Mouse (Mus musculus): ENCODE measurements around the gene Igfbp1.

Igfbp1 gene

DNA sequence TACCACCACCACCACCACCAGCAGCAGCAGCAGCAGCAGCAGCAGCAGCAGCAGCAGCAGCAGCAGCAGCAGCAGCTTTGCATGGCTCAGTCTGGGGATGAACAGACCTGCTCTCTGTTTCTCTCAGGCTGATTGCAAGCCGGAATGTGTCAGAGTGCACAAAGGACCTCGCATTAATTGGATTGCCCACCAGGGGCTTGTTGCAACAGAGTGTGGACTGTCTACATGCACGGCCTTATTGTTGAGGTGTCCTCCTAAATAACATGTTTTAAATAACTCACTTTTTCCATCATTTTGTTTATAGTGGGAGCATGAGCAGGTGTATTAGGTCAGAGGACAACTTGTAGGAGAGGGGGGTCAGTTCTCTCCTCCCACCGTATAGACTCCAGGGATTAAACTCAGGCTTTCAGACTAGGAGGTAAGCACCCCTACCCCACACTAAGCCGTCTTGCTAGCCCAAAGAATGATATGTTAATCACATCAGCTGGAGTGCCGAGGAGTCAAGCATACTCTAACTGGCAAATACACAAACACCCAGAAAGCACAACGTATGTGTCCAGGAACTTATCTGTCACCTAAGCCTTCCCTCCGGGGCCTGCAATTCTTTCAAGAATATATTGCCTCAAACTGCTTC lies 15.1 kb upstream of the Igfbp1 start:
- Histone ChIP-seq H3K36me3 (ENCODE audit: control insufficient read depth, insufficient read depth, low read length, poor library complexity, severe bottlenecking) (no peaks in the 10 kb centered on the region), H3K27me3 (ENCODE audit: control insufficient read depth, insufficient read depth, low read length, poor library complexity, severe bottlenecking) (no peaks in the 10 kb centered on the region)
- DNase-seq (ENCODE audit: low read depth, low spot score) = no peak

DNA sequence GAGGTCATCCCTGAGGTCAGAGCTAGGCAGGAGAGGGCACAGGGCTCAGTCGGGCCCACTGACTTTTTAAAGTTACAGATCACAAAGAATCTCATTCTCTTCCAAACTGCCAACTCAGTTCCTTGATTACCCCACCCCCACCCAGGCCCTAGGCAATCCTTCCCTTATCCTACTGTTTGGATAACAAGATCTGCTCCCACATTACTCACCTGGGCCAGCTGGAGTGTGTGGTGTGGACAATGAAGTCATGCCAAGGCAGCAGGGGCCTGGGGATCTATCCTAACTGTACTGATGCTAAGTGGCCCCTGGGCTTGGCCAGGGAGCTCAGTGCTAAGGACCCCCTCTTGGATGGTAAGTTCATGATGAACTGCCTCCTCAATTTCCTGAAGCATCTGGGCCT lies 13.2 kb upstream of the Igfbp1 start:
- no peak for DNase-seq (ENCODE audit: low read depth, low spot score)
- H3K36me3 ChIP-seq (ENCODE audit: control insufficient read depth, insufficient read depth, low read length, poor library complexity, severe bottlenecking) = no peaks in the 10 kb centered on the region
- H3K27me3 ChIP-seq (ENCODE audit: control insufficient read depth, insufficient read depth, low read length, poor library complexity, severe bottlenecking) = no peaks in the 10 kb centered on the region

DNA sequence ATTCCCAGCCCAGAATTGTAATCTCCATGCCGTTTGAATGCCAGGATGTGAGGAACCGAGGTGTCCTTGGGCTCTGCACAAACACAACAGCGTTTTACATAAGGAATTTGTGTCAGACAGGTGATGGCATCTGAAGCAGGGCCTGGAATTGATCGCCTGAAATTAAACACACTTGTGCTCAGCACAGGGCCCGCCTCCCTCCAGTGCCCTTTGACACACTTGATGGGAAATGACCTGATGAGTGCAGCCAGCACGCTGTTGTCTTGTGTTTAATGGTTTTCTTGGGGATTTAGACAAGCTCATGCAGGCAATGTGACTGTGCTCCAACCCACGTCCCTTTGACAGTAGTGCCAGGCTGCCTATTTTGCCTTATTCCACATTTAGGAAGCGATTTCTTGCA lies 10.1 kb upstream of the Igfbp1 start:
- Histone ChIP-seq H3K27me3 (ENCODE audit: control insufficient read depth, insufficient read depth, low read length, poor library complexity, severe bottlenecking) (no peaks in the 10 kb centered on the region), H3K36me3 (ENCODE audit: control insufficient read depth, insufficient read depth, low read length, poor library complexity, severe bottlenecking) (no peaks in the 10 kb centered on the region)
- no peak for DNase-seq (ENCODE audit: low read depth, low spot score)

DNA sequence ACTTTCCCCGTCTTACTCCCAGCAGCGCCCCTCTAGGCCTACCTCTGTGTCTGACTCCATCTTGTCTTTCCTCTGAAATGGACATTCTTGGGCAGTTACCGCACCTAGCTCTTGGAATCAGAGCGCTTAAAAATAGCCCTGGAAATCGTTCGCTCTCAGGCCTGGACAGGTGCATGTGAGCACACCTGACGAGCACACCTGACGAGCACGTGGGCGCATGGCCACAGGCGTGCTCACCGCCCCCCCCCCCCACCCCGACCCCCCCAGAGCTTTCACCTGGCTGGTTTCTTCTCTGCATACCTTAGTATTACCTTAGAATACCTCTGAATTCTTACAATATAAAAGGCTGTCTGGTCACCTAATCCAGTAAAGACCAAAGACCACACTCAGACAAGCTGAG lies 9.1 kb upstream of the Igfbp1 start, which contains the start of gene Gm11985:
TSS of gene Gm11985 (minus strand) at position 101 of the 400 bp plus-strand sequence.
- DNase-seq (ENCODE audit: low read depth, low spot score) = no peak
- no peaks in the 10 kb centered on the region for H3K36me3 ChIP-seq (ENCODE audit: control insufficient read depth, insufficient read depth, low read length, poor library complexity, severe bottlenecking)

DNA sequence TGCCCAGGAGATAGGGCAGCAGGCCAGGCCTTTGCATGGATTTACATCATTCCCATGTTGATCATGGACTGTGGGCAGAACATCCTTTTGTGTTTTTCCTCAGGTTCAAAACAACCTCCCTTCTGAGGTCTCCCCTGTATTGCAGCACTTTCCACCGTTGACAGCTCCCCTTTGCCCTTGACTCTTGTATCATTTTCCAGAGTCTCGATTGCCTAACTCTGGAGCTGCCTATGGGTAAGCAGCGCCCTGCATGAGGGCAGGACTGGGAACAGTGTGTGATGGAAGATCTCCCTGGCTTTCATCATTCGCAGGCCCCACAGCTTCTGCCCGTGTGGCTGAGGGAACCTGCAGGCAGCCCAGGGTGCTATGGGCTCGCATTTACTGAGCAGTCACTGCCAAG lies 4.9 kb upstream of the Igfbp1 start:
- no peaks in the 10 kb centered on the region for H3K27me3 ChIP-seq (ENCODE audit: control insufficient read depth, insufficient read depth, low read length, poor library complexity, severe bottlenecking)
- no peaks in the 10 kb centered on the region for H3K36me3 ChIP-seq (ENCODE audit: control insufficient read depth, insufficient read depth, low read length, poor library complexity, severe bottlenecking)
- DNase-seq (ENCODE audit: low read depth, low spot score) = no peak

More for the DNA sequence above, 9.1 kb upstream of the Igfbp1 start, which contains the start of gene Gm11985:
- no peaks in the 10 kb centered on the region for H3K27me3 ChIP-seq (ENCODE audit: control insufficient read depth, insufficient read depth, low read length, poor library complexity, severe bottlenecking)

DNA sequence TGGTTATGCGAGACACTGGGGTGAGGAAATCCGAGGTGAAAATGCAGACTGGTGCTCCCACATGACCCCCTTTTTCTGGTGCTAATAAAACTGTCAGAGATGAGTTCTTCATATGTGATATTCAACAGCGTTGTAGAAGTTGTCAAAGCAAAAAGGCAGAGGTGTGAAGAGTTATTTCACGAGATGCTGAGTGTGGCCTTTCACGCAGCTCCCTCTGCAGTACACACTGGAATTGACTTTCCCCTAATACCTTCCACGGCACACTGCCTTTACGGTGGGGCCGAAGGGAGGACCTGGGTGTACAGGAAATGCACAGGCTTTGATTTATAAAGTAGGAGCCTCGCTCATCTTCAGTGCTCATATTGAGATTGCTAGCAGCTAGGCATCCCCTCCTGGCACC lies 4.4 kb upstream of the Igfbp1 start:
- Histone ChIP-seq H3K27me3 (ENCODE audit: control insufficient read depth, insufficient read depth, low read length, poor library complexity, severe bottlenecking) (no peaks in the 10 kb centered on the region), H3K36me3 (ENCODE audit: control insufficient read depth, insufficient read depth, low read length, poor library complexity, severe bottlenecking) (no peaks in the 10 kb centered on the region)
- no peak for DNase-seq (ENCODE audit: low read depth, low spot score)

DNA sequence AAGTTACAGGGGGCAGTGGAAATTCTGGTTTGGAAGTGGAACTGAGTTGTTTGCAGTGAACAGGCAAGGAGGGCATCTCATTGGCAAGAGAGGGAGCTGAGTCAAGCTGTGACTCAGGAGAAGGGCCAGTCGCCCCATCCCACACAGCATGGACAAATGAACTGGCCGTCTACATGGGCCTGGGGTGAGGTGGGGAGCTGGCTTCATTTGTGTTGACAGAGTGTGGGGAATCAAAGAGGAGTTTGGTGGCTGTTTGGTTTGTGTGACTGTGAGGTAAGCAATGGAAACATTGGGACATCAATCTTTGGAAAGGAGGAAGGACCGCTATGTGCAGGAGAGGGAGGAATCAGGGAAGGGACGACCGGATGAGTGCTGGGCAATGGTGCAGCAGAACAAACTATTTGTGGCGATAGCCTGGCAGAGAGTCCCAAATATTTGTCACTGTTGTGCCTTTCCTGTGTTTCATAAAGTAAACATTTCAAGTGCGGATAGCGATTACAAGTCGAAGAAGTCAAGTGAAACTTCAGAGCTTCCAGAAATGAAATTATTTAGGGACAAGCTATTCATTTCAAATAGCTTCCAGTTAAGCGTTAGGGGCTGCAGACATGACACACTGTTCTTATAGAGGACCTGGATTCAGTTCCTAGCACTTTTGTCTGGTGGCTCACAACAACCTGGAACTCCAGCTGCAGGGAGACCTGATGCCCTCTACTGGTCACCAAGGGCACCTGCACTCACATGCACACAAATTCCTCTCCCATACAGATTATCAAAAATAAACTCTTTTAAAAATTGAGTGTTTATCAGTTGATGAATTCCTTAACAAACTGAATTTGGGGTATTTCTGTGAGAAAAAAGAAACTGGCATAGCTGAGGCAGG lies 2.9 kb upstream of the Igfbp1 start:
- Histone ChIP-seq H3K27me3 (ENCODE audit: control insufficient read depth, insufficient read depth, low read length, poor library complexity, severe bottlenecking) (no peaks in the 10 kb centered on the region), H3K36me3 (ENCODE audit: control insufficient read depth, insufficient read depth, low read length, poor library complexity, severe bottlenecking) (no peaks in the 10 kb centered on the region)
- no peak for DNase-seq (ENCODE audit: low read depth, low spot score)

DNA sequence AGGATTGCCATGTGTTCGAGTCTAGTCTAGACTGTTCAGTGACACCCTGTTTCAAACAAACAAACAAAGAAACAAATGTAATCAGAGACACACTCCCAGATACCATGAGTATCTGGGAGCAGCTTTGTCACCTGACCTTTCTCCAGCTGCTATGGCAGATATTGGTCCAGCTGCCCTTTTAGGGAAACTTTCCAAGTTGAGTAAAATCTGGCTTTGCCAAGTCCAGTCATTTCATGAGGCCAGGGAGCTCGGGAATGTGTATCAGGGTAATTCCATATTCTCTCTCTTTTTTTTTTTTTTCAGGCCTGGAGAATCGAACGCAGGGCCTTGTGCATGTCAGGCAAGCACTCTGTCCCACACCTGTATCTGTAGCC lies 2.3 kb upstream of the Igfbp1 start:
- no peaks in the 10 kb centered on the region for H3K36me3 ChIP-seq (ENCODE audit: control insufficient read depth, insufficient read depth, low read length, poor library complexity, severe bottlenecking)
- DNase-seq (ENCODE audit: low read depth, low spot score) = no peak
- no peaks in the 10 kb centered on the region for H3K27me3 ChIP-seq (ENCODE audit: control insufficient read depth, insufficient read depth, low read length, poor library complexity, severe bottlenecking)

DNA sequence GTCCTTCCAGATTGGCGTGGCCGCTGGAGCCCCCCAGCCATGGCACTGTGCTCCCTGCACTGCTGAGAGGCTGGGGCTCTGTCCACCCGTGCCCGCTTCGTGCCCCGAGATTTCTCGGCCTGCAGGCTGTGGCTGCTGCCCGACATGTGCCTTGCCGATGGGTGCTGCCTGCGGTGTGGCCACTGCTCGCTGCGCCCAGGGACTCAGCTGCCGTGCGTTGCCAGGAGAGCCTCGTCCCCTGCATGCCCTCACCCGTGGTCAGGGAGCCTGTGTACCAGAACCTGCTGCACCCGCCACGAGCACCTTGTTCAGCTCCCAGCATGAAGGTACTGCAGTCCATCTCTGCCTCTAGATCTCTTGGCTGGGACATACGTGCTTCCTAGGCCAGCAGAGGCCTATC lies 424 bp downstream of the Igfbp1 start:
- H3K27me3 ChIP-seq (ENCODE audit: control insufficient read depth, insufficient read depth, low read length, poor library complexity, severe bottlenecking) = no peaks in the 10 kb centered on the region
- DNase-seq (ENCODE audit: low read depth, low spot score) = no peak
- no peaks in the 10 kb centered on the region for H3K36me3 ChIP-seq (ENCODE audit: control insufficient read depth, insufficient read depth, low read length, poor library complexity, severe bottlenecking)

DNA sequence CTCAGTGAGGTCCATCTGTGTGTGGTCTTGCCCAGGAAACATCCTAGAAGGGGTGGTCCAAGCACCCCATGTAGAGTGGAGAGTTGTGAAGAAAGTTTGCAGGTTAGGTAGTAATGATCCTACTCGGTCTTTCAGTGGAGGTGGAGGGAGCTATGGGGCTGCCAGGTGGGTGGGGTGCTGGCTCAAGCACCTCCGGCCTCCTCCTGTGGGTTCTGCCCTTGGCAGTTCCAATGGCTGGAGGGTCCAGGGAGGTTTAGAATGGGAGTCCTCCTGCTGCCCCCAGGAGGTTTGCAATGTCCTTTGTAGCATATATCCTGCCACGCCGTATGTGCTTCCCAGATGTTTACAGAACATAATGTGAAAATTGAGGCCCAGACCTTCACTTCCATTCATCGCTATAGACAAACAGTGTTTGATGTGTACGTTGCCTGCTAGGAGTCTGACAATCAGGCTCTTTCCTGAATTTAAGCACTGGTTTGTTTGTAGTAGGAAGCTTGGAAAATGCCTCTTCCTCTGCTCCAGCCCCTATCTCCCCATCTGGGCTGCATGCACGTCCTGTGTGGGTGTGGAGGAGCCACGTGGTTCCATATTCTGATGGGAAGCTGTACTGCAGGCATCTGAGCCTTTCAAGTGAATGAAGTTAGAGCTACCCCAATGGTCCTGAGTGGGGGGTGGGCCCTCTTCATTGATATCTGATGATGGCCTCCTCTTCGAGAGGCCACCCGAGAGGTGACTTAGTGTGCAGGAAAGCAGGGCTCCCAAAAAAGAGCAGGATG lies 1.1 kb downstream of the Igfbp1 start:
- H3K36me3 ChIP-seq (ENCODE audit: control insufficient read depth, insufficient read depth, low read length, poor library complexity, severe bottlenecking) = no peaks in the 10 kb centered on the region
- no peaks in the 10 kb centered on the region for H3K27me3 ChIP-seq (ENCODE audit: control insufficient read depth, insufficient read depth, low read length, poor library complexity, severe bottlenecking)
- DNase-seq (ENCODE audit: low read depth, low spot score) = no peak

DNA sequence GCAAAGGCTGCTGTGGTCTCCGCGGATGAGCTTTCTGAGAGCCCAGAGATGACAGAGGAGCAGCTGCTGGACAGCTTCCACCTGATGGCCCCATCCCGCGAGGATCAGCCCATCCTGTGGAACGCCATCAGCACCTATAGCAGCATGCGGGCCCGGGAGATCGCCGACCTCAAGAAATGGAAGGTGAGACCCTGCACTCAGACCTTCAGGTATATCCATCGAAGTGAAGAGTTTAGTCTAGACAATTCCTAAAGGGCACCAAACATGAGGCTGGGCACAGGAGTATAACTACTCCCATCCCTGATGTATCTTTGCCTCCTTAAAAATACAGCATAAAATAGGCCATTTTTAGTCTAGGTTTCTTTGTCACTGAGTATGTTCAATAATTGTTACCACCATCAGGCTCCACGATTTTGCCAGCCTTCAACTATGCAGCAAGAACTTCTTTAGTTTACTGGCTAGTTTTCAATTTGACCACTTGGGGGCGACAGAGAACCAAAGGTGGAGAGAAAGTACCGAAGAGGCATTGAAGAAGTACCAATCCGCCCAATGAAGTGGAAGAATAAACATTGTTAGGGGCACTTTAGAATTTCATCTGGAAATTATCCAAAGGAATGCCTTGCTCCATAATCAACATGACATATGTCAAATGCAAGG lies 2.3 kb downstream of the Igfbp1 start:
- no peaks in the 10 kb centered on the region for H3K36me3 ChIP-seq (ENCODE audit: control insufficient read depth, insufficient read depth, low read length, poor library complexity, severe bottlenecking)
- peak; percentile 25 for DNase-seq (ENCODE audit: low read depth, low spot score)
- no peaks in the 10 kb centered on the region for H3K27me3 ChIP-seq (ENCODE audit: control insufficient read depth, insufficient read depth, low read length, poor library complexity, severe bottlenecking)

DNA sequence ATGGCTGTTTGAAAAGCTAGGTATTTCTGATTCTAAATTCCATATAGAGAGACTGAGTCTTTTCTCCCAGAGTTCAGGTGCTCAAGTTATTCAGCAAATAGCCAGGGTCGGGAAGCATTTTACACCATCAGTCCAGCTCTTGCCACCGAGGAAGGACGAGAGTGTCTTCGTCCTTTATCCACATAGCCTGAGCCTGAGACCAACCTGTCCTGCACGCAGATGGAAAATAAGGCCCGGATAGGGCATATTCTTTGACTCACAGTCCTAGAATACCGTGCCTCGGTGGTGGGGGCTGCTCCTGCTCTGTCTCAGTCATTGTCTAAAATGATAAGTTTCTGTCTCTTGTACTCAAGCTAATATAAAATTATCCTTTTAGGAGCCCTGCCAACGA lies 2.8 kb downstream of the Igfbp1 start:
- no peak for DNase-seq (ENCODE audit: low read depth, low spot score)
- H3K36me3 ChIP-seq (ENCODE audit: control insufficient read depth, insufficient read depth, low read length, poor library complexity, severe bottlenecking) = no peaks in the 10 kb centered on the region
- no peaks in the 10 kb centered on the region for H3K27me3 ChIP-seq (ENCODE audit: control insufficient read depth, insufficient read depth, low read length, poor library complexity, severe bottlenecking)

DNA sequence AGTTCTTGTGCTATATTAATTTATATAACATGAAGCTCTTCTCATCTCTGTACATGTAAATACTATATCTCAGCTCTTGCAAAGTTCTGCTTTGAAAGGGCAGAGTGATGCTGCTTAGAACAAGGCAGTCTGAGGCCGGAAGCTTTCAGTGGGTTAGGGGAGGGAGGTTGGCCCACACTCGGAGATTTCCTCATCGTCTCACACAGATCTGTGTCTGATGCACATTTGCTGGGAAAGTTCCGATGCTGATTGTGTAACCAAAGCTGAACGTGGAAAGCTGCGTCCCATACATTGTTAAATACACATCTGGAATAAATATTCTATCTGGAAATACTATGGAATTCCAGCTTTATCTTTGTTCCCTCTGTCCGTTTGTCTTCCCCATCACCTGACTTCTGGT lies 4.6 kb downstream of the Igfbp1 start:
- H3K27me3 ChIP-seq (ENCODE audit: control insufficient read depth, insufficient read depth, low read length, poor library complexity, severe bottlenecking) = no peaks in the 10 kb centered on the region
- DNase-seq (ENCODE audit: low read depth, low spot score) = no peak
- H3K36me3 ChIP-seq (ENCODE audit: control insufficient read depth, insufficient read depth, low read length, poor library complexity, severe bottlenecking) = no peaks in the 10 kb centered on the region

DNA sequence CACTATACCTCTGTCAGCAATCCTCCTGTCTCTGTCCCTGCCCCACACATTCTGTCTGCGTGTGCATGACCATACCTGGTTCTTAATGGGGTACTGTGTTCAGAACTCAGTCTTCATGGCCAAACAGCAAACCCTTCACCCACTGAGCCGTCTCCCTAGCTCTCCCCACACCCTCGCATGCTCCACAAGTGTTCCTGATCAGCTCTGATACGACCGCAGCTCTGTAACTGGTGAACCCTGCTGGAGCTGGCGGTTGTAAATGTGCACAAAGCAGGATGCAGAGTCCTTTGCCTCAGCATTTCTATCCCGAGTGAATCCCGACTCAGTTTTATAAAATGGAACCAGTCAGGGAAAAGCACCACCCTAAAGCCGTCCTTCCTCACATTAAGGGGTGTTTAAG lies 6.3 kb downstream of the Igfbp1 start:
- Histone ChIP-seq H3K36me3 (ENCODE audit: control insufficient read depth, insufficient read depth, low read length, poor library complexity, severe bottlenecking) (no peaks in the 10 kb centered on the region), H3K27me3 (ENCODE audit: control insufficient read depth, insufficient read depth, low read length, poor library complexity, severe bottlenecking) (no peaks in the 10 kb centered on the region)
- DNase-seq (ENCODE audit: low read depth, low spot score) = no peak

All from splenic B cell, adult 2 months (primary cell).